Mouse (Mus musculus) spleen, embryonic (tissue): ENCODE results near the gene H2-Ob.

ENCODE experiments used
- CTCF ChIA-PET: fragments of 350-600 bp; sonication (Branson Sonifier 250); formaldehyde crosslinking; loops from one replicate; lab custom pipeline; 2022; lab: Charles Lee

Gene H2-Ob

DNA sequence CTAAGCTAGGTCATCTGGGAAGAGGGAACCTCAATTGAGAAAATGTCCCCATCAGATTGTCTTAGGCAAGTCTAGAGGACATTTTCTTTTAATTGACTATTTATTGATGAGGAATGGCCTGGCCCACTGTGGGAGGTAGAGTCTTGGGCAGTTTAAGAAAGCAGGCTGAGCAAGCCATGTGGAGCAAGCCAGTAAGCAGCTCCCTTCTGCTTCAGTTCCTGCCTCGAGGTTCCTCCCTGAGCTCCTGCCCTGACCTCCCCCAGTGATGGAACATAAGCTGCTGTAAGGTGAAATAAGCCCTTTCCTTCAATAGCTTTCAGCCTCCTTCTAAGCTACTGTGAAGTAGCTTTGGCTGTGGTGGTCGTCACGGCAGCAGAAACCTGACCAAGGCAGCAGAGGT lies 962 bp upstream of the H2-Ob start:
- CTCF ChIA-PET: interaction anchor here (0.6 to 2.4 kb wide), 2 partner anchors 68 to 137 kb away, joined by 6 to 7 read pairs; no protein-coding TSS in a partner anchor

DNA sequence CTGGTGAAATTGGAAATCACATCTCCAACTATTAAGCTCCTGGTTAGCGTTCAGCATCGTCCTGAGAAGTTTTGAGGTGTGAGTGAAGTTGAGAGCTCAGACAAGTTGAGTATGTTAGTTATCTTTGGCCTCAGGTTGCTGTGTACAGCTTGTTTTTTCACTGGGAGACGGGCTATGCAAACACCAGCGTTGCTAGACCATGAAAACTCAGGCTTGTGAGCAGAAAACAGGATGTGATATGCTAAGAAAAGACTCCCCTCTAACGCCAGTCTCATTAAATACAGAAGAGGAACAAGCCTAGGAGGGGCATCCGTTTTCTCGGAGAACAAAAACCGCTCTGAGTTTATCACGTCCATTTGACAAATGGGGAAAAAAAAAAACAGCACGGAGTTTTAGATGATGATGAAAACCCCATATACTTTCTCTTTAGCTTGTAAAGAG lies 918 bp downstream of the H2-Ob start:
- CTCF ChIA-PET: interaction anchor here (0.6 to 1.3 kb wide), 7 partner anchors 8 to 320 kb away, joined by 3 to 11 read pairs (median 3); no protein-coding TSS in a partner anchor

DNA sequence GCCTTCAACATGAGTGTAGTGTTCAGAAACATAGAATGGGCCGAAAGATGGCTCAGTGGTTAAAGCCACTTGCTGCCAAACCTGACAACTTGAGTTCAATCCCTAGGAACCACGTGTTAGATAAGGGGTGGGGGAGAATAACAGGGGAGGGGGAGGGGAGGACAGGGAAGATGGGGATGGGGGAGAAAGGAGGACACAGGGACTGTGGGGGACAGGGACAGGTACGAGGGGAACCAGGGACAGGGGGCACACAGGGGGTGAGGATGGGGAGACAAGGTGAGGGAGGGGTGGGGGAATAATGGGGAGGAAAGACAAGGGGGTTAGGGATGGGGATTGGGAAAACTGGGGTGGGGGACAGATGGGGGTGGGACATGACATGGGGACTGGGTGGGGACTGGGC lies 1.7 kb downstream of the H2-Ob start:
- CTCF ChIA-PET: interaction anchor here (0.7 to 1.3 kb wide), 3 partner anchors 8 to 108 kb away, joined by 3 to 4 read pairs (median 3); no protein-coding TSS in a partner anchor

DNA sequence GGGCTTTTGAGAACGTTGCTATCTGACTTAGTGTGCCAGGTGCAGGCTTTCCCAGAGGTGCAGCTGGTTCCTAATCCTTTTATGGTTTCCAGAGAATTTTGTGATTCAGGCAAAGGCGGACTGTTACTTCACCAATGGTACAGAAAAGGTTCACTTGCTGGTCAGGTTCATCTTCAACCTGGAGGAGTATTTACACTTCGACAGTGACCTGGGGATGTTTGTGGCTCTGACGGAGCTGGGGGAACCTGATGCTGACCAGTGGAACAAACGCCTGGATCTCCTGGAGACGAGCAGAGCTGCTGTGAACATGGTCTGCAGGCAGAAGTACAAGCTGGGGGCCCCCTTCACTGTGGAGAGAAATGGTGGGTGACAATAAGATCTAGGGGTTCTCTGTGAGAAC lies 2.2 kb downstream of the H2-Ob start:
- CTCF ChIA-PET: interaction anchor here (1.6 kb wide), 1 partner anchor 108 kb away, joined by 5 read pairs; no protein-coding TSS in a partner anchor

DNA sequence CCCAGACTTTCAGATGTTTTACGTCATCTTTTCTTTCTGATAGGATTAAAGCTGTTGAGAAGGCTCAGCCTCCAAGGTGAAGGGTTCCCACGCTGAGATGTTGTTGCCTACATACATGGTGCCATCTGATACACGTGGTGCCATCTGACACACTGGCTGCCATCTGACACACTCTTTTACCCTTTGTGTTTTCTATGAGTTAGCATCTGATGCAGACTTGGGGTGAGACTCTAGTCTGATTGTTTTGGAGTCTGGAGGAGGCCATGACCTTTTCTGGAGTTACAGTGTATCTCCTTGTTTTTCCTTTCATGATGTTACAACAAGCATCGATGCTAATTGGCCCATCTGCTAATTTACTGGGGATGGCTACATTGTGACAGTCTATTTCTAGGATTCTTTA lies 6.0 kb downstream of the H2-Ob start:
- CTCF ChIA-PET: no interaction called here

DNA sequence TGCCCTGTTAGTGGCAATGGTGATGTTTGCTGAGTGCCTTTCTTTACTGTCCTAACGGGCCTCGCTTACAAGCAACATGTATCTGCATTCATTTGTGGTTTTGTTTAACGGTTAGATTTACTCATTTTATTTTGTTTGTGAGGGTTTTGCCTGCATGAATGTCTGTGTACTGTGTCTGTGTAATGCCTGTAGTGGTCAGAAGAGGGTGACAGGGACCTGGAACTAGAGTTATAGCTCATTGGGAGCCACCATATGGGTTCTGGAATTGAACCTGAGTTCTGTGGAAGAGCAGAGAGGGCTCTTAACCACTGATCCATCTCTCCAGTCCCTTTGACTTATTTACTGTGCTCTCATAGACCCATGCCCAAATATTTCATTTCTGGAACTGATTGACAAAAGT lies 8.3 kb downstream of the H2-Ob start:
- CTCF ChIA-PET: no interaction called here

DNA sequence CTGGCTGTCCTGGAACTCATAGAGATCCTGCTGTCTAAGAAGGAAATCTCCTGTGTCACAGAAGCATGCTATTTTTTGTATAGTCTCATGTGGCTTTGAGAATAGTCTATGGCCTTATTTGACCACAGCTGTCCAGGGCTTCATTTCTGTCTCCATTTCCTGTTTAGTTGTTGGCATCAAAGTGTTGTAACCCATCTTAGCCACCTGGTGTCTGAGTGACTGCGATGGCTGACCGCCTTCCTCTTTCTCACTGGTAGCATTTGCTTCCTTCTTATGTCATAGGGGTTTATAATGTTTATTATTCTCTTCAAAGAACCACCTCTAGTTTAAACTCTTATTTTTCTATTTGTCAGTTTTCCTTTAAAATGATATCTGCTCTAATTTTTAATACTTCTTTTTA lies 10.1 kb downstream of the H2-Ob start:
- CTCF ChIA-PET: interaction anchor here (1.1 kb wide), 2 partner anchors 9 to 25 kb away, joined by 3 to 4 read pairs; no protein-coding TSS in a partner anchor

GRCm38 (mm10) chr17:34249361-34249760 lies 10.7 kb downstream of the H2-Ob start:
- CTCF ChIA-PET: interaction anchor here (0.8 to 1.1 kb wide), 2 partner anchors 24 to 102 kb away, joined by 3 to 4 read pairs; no protein-coding TSS in a partner anchor

- CTCF ChIA-PET: interaction anchor here (0.6 to 0.8 kb wide), 2 partner anchors 63 to 102 kb away, joined by 3 read pairs; no protein-coding TSS in a partner anchor
Measured at GRCm38 (mm10) chr17:34249878-34250277, 11.2 kb downstream of the H2-Ob start.

DNA sequence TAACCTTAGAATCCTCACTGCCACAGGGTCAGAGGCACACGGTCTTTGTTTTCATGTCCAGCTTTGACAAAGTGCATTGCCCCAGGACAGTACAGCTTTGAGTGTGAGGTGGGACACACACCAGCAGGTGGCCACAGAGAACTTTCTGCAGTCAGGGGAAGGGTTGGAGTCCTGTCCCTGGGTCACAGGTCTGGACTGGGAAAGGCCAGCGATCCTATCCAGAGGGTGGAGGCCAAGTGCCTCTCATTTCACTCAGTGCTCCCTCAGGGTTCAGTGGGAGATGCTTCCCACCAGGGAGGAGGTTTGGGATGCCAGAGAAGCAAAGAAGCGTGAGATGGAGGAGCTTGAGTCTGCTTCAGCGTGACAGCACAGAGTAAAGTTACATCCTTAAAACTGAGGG lies 13.0 kb downstream of the H2-Ob start:
- CTCF ChIA-PET: interaction anchor here (1.2 kb wide), 1 partner anchor 12 kb away, joined by 3 read pairs; no protein-coding TSS in a partner anchor

DNA sequence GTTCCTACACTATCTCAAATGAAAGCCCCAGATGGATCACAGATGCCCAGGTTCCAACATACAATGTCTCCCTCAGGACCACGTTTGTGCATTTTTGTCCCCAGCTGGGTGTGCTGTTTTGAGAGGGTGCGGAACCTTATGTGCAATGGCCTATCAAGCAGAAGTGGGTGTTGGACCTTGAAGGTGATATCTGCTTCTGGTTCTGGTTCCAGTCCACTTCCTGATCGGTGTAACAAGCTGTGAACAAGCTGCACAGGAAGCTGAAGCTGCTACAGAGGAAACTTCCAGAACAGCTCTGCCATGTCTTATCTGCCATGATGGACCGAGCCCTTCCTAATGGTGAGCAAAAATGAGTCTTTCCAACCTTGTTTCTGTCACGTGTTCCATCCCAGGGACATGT lies 17.8 kb downstream of the H2-Ob start:
- CTCF ChIA-PET: interaction anchor here (0.6 to 0.8 kb wide), 2 partner anchors 16 to 153 kb away, joined by 4 read pairs; no protein-coding TSS in a partner anchor

GRCm38 (mm10) chr17:34257594-34258375 lies 19.1 kb downstream of the H2-Ob start, which contains the start of gene H2-Ab1:
TSS of gene H2-Ab1 (plus strand) at chr17:34257689.
- CTCF ChIA-PET: no interaction called here

DNA sequence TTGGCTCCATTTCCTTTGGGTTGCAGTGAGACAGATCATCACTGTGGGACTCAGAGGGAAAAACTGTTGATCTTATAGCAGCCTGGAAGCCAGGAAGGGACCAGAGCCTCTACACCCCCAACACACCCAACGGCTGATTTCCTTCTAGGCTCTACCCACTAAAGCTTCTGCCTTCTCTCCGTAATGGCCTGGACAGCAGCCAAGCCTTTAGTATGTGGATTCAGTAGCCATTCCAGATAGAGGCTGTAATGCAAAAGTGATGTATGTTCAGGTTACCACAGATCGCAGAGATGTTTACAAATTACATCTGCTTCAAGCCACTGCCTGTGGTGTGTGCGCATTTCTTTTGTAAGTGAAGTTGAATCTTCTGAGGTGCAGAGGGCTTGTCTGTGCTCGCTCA lies 21.8 kb downstream of the H2-Ob start:
- CTCF ChIA-PET: no interaction called here

- CTCF ChIA-PET: no interaction called here
Measured at GRCm38 (mm10) chr17:34261502-34261901, 22.8 kb downstream of the H2-Ob start.

GRCm38 (mm10) chr17:34263068-34263467 lies 24.4 kb downstream of the H2-Ob start:
- CTCF ChIA-PET: interaction anchor here (1.2 kb wide), 1 partner anchor 11 kb away, joined by 3 read pairs; no protein-coding TSS in a partner anchor

GRCm38 (mm10) chr17:34263811-34264371 lies 25.2 kb downstream of the H2-Ob start:
- CTCF ChIA-PET: no interaction called here

- CTCF ChIA-PET: no interaction called here
Measured at GRCm38 (mm10) chr17:34264452-34265351, 26.0 kb downstream of the H2-Ob start.

- CTCF ChIA-PET: no interaction called here
Measured at GRCm38 (mm10) chr17:34268262-34268661, 29.6 kb downstream of the H2-Ob start.

- CTCF ChIA-PET: no interaction called here
Measured at GRCm38 (mm10) chr17:34268748-34269147, 30.0 kb downstream of the H2-Ob start.

GRCm38 (mm10) chr17:34269817-34270216 lies 31.1 kb downstream of the H2-Ob start:
- CTCF ChIA-PET: interaction anchor here (1.2 kb wide), 1 partner anchor 13 kb away, joined by 3 read pairs; no protein-coding TSS in a partner anchor

DNA sequence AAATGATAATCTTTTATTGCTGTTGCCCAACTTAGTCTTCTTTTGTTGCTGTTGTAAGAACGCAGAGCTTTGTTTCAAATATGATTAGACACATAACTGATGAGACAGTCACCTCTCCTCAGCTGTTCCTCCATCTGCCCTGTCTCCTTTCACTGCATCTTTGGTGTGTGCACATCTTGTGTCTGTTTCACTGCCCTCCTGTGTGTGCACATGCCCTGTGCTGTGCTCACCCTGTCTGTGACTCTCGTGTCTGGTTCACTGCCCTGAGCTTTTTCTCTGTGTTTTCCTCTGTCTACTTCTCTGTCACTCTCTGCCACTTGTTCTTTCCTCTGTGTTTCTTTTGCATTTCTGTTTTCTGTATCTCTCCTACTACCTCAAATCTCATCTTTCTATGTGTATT lies 31.5 kb downstream of the H2-Ob start:
- CTCF ChIA-PET: interaction anchor here (1.2 kb wide), 1 partner anchor 12 kb away, joined by 3 read pairs; no protein-coding TSS in a partner anchor
